Mouse (Mus musculus): ENCODE data around the gene Cpa2. TPM values are rescaled to one million over a fixed set of nuclear protein-coding genes. Genes with fewer than 3 reads are reported as not detected.

Cpa2 gene
- polyA plus RNA-seq, 1 experiment from 2014 or later: 8.4 TPM

GRCm38 (mm10) chr6:30553381-30554010 is 12.1 kb downstream of the Cpa2 start:
- no peak for ATAC-seq (ENCODE audit: low FRiP score)
- Histone ChIP-seq H3K4me1 (replicated peaks; ENCODE audit: control insufficient read depth, insufficient read depth, low read length) (peaks cover 16% of the 10 kb centered on the region; the same call in 1 of the 2 replicates), H3K4me3 (replicated peaks; ENCODE audit: low read length) (no peak overlapping the region), H3K4me2 (replicated peaks) (no peak overlapping the region), H3K9me3 (ENCODE audit: control insufficient read depth, low read length) (no peaks in the 10 kb centered on the region), H3K36me3 (replicated peaks; ENCODE audit: control insufficient read depth, insufficient read depth) (no peaks in the 10 kb centered on the region), H3K27me3 (ENCODE audit: control insufficient read depth, insufficient read depth, low read length) (no peaks in the 10 kb centered on the region), H3K9ac (no peak overlapping the region), H3K27ac (no peak overlapping the region)
- WGBS: 72% methylated on average over 7 of the region's 7 CpGs
- no peak for DNase-seq (ENCODE audit: low spot score)

GRCm38 (mm10) chr6:30554092-30554491 is 12.7 kb downstream of the Cpa2 start:
- no peaks in the 10 kb centered on the region for H3K36me3 ChIP-seq (replicated peaks; ENCODE audit: control insufficient read depth, insufficient read depth)
- DNase-seq (ENCODE audit: low spot score) (no peak), ATAC-seq (ENCODE audit: low FRiP score) (no peak)
- 85% methylated on average over 5 of the region's 5 CpGs for WGBS
- H3K4me2 ChIP-seq (replicated peaks): no peak overlapping the region
- H3K27me3 ChIP-seq (ENCODE audit: control insufficient read depth, insufficient read depth, low read length): no peaks in the 10 kb centered on the region
- no peak overlapping the region for H3K4me3 ChIP-seq (replicated peaks; ENCODE audit: low read length)
- no peak overlapping the region for H3K27ac ChIP-seq
- H3K4me1 ChIP-seq (replicated peaks; ENCODE audit: control insufficient read depth, insufficient read depth, low read length): peaks cover 12% of the 10 kb centered on the region; the same call in 1 of the 2 replicates
- no peaks in the 10 kb centered on the region for H3K9me3 ChIP-seq (ENCODE audit: control insufficient read depth, low read length)
- H3K9ac ChIP-seq: no peak overlapping the region

GRCm38 (mm10) chr6:30554621-30555170 is 13.3 kb downstream of the Cpa2 start:
- DNase-seq (ENCODE audit: low spot score) (no peak), ATAC-seq (ENCODE audit: low FRiP score) (no peak)
- 94% methylated on average over 5 of the region's 5 CpGs for WGBS
- Histone ChIP-seq H3K4me1 (replicated peaks; ENCODE audit: control insufficient read depth, insufficient read depth, low read length) (peaks cover 7% of the 10 kb centered on the region; the same call in 1 of the 2 replicates), H3K4me3 (replicated peaks; ENCODE audit: low read length) (no peak overlapping the region), H3K4me2 (replicated peaks) (no peak overlapping the region), H3K36me3 (replicated peaks; ENCODE audit: control insufficient read depth, insufficient read depth) (no peaks in the 10 kb centered on the region), H3K9me3 (ENCODE audit: control insufficient read depth, low read length) (no peaks in the 10 kb centered on the region), H3K27ac (no peak overlapping the region), H3K9ac (no peak overlapping the region), H3K27me3 (ENCODE audit: control insufficient read depth, insufficient read depth, low read length) (no peaks in the 10 kb centered on the region)

GRCm38 (mm10) chr6:30556080-30556479 is 14.7 kb downstream of the Cpa2 start:
- WGBS: 11% methylated on average over 4 of the region's 9 CpGs
- H3K9me3 ChIP-seq (ENCODE audit: control insufficient read depth, low read length): no peaks in the 10 kb centered on the region
- DNase-seq (ENCODE audit: low spot score) (no peak), ATAC-seq (ENCODE audit: low FRiP score) (no peak)
- H3K27ac ChIP-seq: no peak overlapping the region
- no peaks in the 10 kb centered on the region for H3K36me3 ChIP-seq (replicated peaks; ENCODE audit: control insufficient read depth, insufficient read depth)
- no peaks in the 10 kb centered on the region for H3K27me3 ChIP-seq (ENCODE audit: control insufficient read depth, insufficient read depth, low read length)
- H3K4me3 ChIP-seq (replicated peaks; ENCODE audit: low read length): no peak overlapping the region
- peaks cover 7% of the 10 kb centered on the region; the same call in 1 of the 2 replicates for H3K4me1 ChIP-seq (replicated peaks; ENCODE audit: control insufficient read depth, insufficient read depth, low read length)
- no peak overlapping the region for H3K4me2 ChIP-seq (replicated peaks)
- H3K9ac ChIP-seq: no peak overlapping the region

GRCm38 (mm10) chr6:30559726-30560125 is 18.3 kb downstream of the Cpa2 start:
- ATAC-seq (ENCODE audit: low FRiP score): no peak
- Histone ChIP-seq H3K4me2 (replicated peaks) (no peak overlapping the region), H3K4me1 (replicated peaks; ENCODE audit: control insufficient read depth, insufficient read depth, low read length) (no peaks in the 10 kb centered on the region), H3K9me3 (ENCODE audit: control insufficient read depth, low read length) (no peaks in the 10 kb centered on the region), H3K27ac (no peak overlapping the region), H3K36me3 (replicated peaks; ENCODE audit: control insufficient read depth, insufficient read depth) (no peaks in the 10 kb centered on the region), H3K9ac (no peak overlapping the region), H3K4me3 (replicated peaks; ENCODE audit: low read length) (no peak overlapping the region), H3K27me3 (ENCODE audit: control insufficient read depth, insufficient read depth, low read length) (no peaks in the 10 kb centered on the region)
- 62% methylated on average over 1 of the region's 1 CpGs for WGBS
- no peak for DNase-seq (ENCODE audit: low spot score)

GRCm38 (mm10) chr6:30562132-30562531 is 20.8 kb downstream of the Cpa2 start:
- no peak overlapping the region for H3K4me2 ChIP-seq (replicated peaks)
- no peaks in the 10 kb centered on the region for H3K27me3 ChIP-seq (ENCODE audit: control insufficient read depth, insufficient read depth, low read length)
- no peaks in the 10 kb centered on the region for H3K9me3 ChIP-seq (ENCODE audit: control insufficient read depth, low read length)
- no peak overlapping the region for H3K9ac ChIP-seq
- H3K27ac ChIP-seq: no peak overlapping the region
- 73% methylated on average over 4 of the region's 4 CpGs for WGBS
- no peaks in the 10 kb centered on the region for H3K4me1 ChIP-seq (replicated peaks; ENCODE audit: control insufficient read depth, insufficient read depth, low read length)
- ATAC-seq (ENCODE audit: low FRiP score) (no peak), DNase-seq (ENCODE audit: low spot score) (no peak)
- H3K4me3 ChIP-seq (replicated peaks; ENCODE audit: low read length): no peak overlapping the region
- H3K36me3 ChIP-seq (replicated peaks; ENCODE audit: control insufficient read depth, insufficient read depth): no peaks in the 10 kb centered on the region

GRCm38 (mm10) chr6:30563575-30563974 is 22.2 kb downstream of the Cpa2 start:
- H3K27me3 ChIP-seq (ENCODE audit: control insufficient read depth, insufficient read depth, low read length): no peaks in the 10 kb centered on the region
- H3K4me1 ChIP-seq (replicated peaks; ENCODE audit: control insufficient read depth, insufficient read depth, low read length): no peaks in the 10 kb centered on the region
- no peak for ATAC-seq (ENCODE audit: low FRiP score)
- 79% methylated on average over 6 of the region's 6 CpGs for WGBS
- H3K9me3 ChIP-seq (ENCODE audit: control insufficient read depth, low read length): no peaks in the 10 kb centered on the region
- H3K4me3 ChIP-seq (replicated peaks; ENCODE audit: low read length): no peak overlapping the region
- no peaks in the 10 kb centered on the region for H3K36me3 ChIP-seq (replicated peaks; ENCODE audit: control insufficient read depth, insufficient read depth)
- no peak for DNase-seq (ENCODE audit: low spot score)
- no peak overlapping the region for H3K9ac ChIP-seq
- no peak overlapping the region for H3K27ac ChIP-seq
- no peak overlapping the region for H3K4me2 ChIP-seq (replicated peaks)

- Histone ChIP-seq H3K9ac (no peak overlapping the region), H3K4me3 (replicated peaks; ENCODE audit: low read length) (no peak overlapping the region), H3K27me3 (ENCODE audit: control insufficient read depth, insufficient read depth, low read length) (no peaks in the 10 kb centered on the region), H3K4me1 (replicated peaks; ENCODE audit: control insufficient read depth, insufficient read depth, low read length) (no peaks in the 10 kb centered on the region), H3K4me2 (replicated peaks) (no peak overlapping the region), H3K27ac (no peak overlapping the region), H3K9me3 (ENCODE audit: control insufficient read depth, low read length) (no peaks in the 10 kb centered on the region), H3K36me3 (replicated peaks; ENCODE audit: control insufficient read depth, insufficient read depth) (no peaks in the 10 kb centered on the region)
- 98% methylated on average over 6 of the region's 6 CpGs for WGBS
- ATAC-seq (ENCODE audit: low FRiP score) (no peak), DNase-seq (ENCODE audit: low spot score) (no peak)
Observed at GRCm38 (mm10) chr6:30564051-30564450, 22.7 kb downstream of the Cpa2 start.

GRCm38 (mm10) chr6:30568069-30568468 is 26.7 kb downstream of the Cpa2 start, which contains the start of gene Cpa4:
TSS of gene Cpa4 (plus strand) at chr6:30568369.
- DNase-seq (ENCODE audit: low spot score) (no peak), ATAC-seq (ENCODE audit: low FRiP score) (no peak)
- Histone ChIP-seq H3K27ac (no peak within 1 kb of the TSS), H3K4me1 (replicated peaks; ENCODE audit: control insufficient read depth, insufficient read depth, low read length) (peaks cover 4% of the 10 kb centered on the region), H3K27me3 (ENCODE audit: control insufficient read depth, insufficient read depth, low read length) (no peaks in the 10 kb centered on the region), H3K9me3 (ENCODE audit: control insufficient read depth, low read length) (no peaks in the 10 kb centered on the region), H3K36me3 (replicated peaks; ENCODE audit: control insufficient read depth, insufficient read depth) (no peaks in the 10 kb centered on the region), H3K4me3 (replicated peaks; ENCODE audit: low read length) (no peak within 1 kb of the TSS), H3K4me2 (replicated peaks) (no peak within 1 kb of the TSS), H3K9ac (no peak within 1 kb of the TSS)
- 71% methylated on average over 5 of the region's 5 CpGs for WGBS
